Mouse (Mus musculus) hindbrain, embryonic 11.5 days (tissue): Measurements from ENCODE around the gene Cdc42bpg. TPM values are rescaled to one million over a fixed set of nuclear protein-coding genes. Genes with fewer than 3 reads are reported as not detected.

Experiments
- ATAC-seq: fragments of 200-750 bp; cut with Nextera tagmentation; 2 replicates; pipeline ENCODE4 v1.8.0; 2017; ENCODE audit warnings: mild to moderate bottlenecking, moderate TSS enrichment, moderate library complexity; ENCODE audit not compliant: low FRiP score
- DNase-seq: peaks from one replicate; pipeline ENCODE4 v3.0.0-alpha.2; 2015; ENCODE audit warnings: low spot score
- H3K27ac ChIP-seq: fragments of 300-500 bp; sonication (generic); 2 replicates; pipeline ENCODE4 v1.5.1; 2014; ENCODE audit warnings: mild to moderate bottlenecking, low read depth, low read length
- H3K27me3 ChIP-seq: fragments of 300-500 bp; sonication (generic); 2 replicates; pipeline ENCODE4 v1.6.1; 2014; ENCODE audit warnings: mild to moderate bottlenecking, low read length, moderate library complexity, mixed read lengths; ENCODE audit not compliant: control insufficient read depth, insufficient read depth
- H3K36me3 ChIP-seq: fragments of 300-500 bp; sonication (generic); 2 replicates; pipeline ENCODE4 v1.6.1; 2014; ENCODE audit warnings: mild to moderate bottlenecking, low read length, moderate library complexity, mixed read lengths; ENCODE audit not compliant: control insufficient read depth, insufficient read depth
- H3K4me1 ChIP-seq: fragments of 300-500 bp; sonication (generic); replicated peaks from 2 replicates; pipeline ENCODE4 v1.6.1; 2014; ENCODE audit warnings: low read length, mixed read lengths; ENCODE audit not compliant: control insufficient read depth, insufficient read depth
- H3K4me2 ChIP-seq: fragments of 300-500 bp; sonication (generic); replicated peaks from 2 replicates; pipeline ENCODE4 v1.6.1; 2014; ENCODE audit warnings: mild to moderate bottlenecking, low read depth, low read length
- H3K4me3 ChIP-seq: fragments of 300-500 bp; sonication (generic); 2 replicates; pipeline ENCODE4 v1.5.1; 2014; ENCODE audit warnings: low read depth, low read length
- H3K9ac ChIP-seq: fragments of 300-500 bp; sonication (generic); 2 replicates; pipeline ENCODE4 v1.6.1; 2014; ENCODE audit warnings: low read depth, low read length
- H3K9me3 ChIP-seq: fragments of 300-500 bp; sonication (generic); 2 replicates; pipeline ENCODE4 v1.6.1; 2016; ENCODE audit warnings: low read length; ENCODE audit not compliant: control insufficient read depth
- WGBS: fragments of 180-500 bp; shearing (Covaris S2); extraction: QIAGEN DNeasy Blood & Tissue Kit; methylation state at CpG from one replicate; pipeline ENCODE4 v1.1.7; 2014; 5-methylcytosine and 5-hydroxymethylcytosine counted together
- polyA plus RNA-seq: library from polyadenylated mRNA; unstranded; fragments of >200 nt; fragmentation: Nextera tagmentation; extraction: Ambion mirVana; gene quantifications from 2 replicates; pipeline ENCODE4 v1.2.1, GENCODE M21; 2014

Cdc42bpg gene
- polyA plus RNA-seq, result 0.50 and 0.82 TPM in 2 replicates

- no peaks in the 10 kb centered on the region for H3K9me3 ChIP-seq
- no peak within 1 kb of the TSS for H3K27ac ChIP-seq
- no peaks in the 10 kb centered on the region for H3K27me3 ChIP-seq
- H3K4me2 ChIP-seq, result peak within 1 kb of the TSS; percentile 65
- peak; percentile 83 for DNase-seq
- ATAC-seq, result peak; percentile 79
- H3K36me3 ChIP-seq, result no peaks in the 10 kb centered on the region
- H3K9ac ChIP-seq, result peak within 1 kb of the TSS; percentile 35
- H3K4me3 ChIP-seq, result peak within 1 kb of the TSS; percentile 58
- WGBS, result under 1% methylated on average over 25 of the region's 38 CpGs
- no peaks in the 10 kb centered on the region for H3K4me1 ChIP-seq
Measured at GRCm38 (mm10) chr19:6306137-6306551, at the start of gene Cdc42bpg. TSS of gene Cdc42bpg (plus strand) at chr19:6306456.

GRCm38 (mm10) chr19:6260428-6260827 lies 45.8 kb upstream of the Cdc42bpg start:
- no peak overlapping the region for H3K4me2 ChIP-seq
- no peak overlapping the region for H3K4me3 ChIP-seq
- H3K36me3 ChIP-seq, result peaks cover 7% of the 10 kb centered on the region; the same call in 1 of the 2 replicates
- no peaks in the 10 kb centered on the region for H3K4me1 ChIP-seq
- ATAC-seq (no peak), DNase-seq (peak; percentile 31)
- WGBS, result 78% methylated on average over 2 of the region's 2 CpGs
- no peak overlapping the region for H3K9ac ChIP-seq
- no peaks in the 10 kb centered on the region for H3K27me3 ChIP-seq
- no peaks in the 10 kb centered on the region for H3K9me3 ChIP-seq
- no peak overlapping the region for H3K27ac ChIP-seq

- no peak overlapping the region for H3K4me3 ChIP-seq
- WGBS, result 85% methylated on average over 4 of the region's 4 CpGs
- H3K4me2 ChIP-seq, result no peak overlapping the region
- no peaks in the 10 kb centered on the region for H3K4me1 ChIP-seq
- DNase-seq (no peak), ATAC-seq (no peak)
- H3K9me3 ChIP-seq, result no peaks in the 10 kb centered on the region
- H3K9ac ChIP-seq, result no peak overlapping the region
- peaks cover 7% of the 10 kb centered on the region; the same call in 1 of the 2 replicates for H3K36me3 ChIP-seq
- no peak overlapping the region for H3K27ac ChIP-seq
- H3K27me3 ChIP-seq, result no peaks in the 10 kb centered on the region
Measured at GRCm38 (mm10) chr19:6260946-6261345, 45.3 kb upstream of the Cdc42bpg start.

GRCm38 (mm10) chr19:6261379-6261778 lies 44.9 kb upstream of the Cdc42bpg start:
- H3K4me3 ChIP-seq, result no peak overlapping the region
- 94% methylated on average over 14 of the region's 14 CpGs for WGBS
- DNase-seq, result no peak
- peaks cover 7% of the 10 kb centered on the region; the same call in 1 of the 2 replicates for H3K36me3 ChIP-seq
- ATAC-seq, result no peak
- H3K27ac ChIP-seq, result no peak overlapping the region
- no peak overlapping the region for H3K4me2 ChIP-seq
- no peaks in the 10 kb centered on the region for H3K4me1 ChIP-seq
- no peak overlapping the region for H3K9ac ChIP-seq
- no peaks in the 10 kb centered on the region for H3K9me3 ChIP-seq
- H3K27me3 ChIP-seq, result no peaks in the 10 kb centered on the region

GRCm38 (mm10) chr19:6262222-6262621 lies 44.0 kb upstream of the Cdc42bpg start:
- Histone ChIP-seq H3K27me3 (no peaks in the 10 kb centered on the region), H3K4me2 (no peak overlapping the region), H3K4me3 (no peak overlapping the region), H3K36me3 (peaks cover 7% of the 10 kb centered on the region; the same call in 1 of the 2 replicates), H3K27ac (no peak overlapping the region), H3K9ac (no peak overlapping the region), H3K9me3 (no peaks in the 10 kb centered on the region), H3K4me1 (no peaks in the 10 kb centered on the region)
- 54% methylated on average over 7 of the region's 7 CpGs for WGBS
- ATAC-seq, result no peak
- DNase-seq, result peak; percentile 79

- no peak overlapping the region for H3K4me2 ChIP-seq
- H3K9me3 ChIP-seq, result no peaks in the 10 kb centered on the region
- peaks cover 7% of the 10 kb centered on the region; the same call in 1 of the 2 replicates for H3K36me3 ChIP-seq
- no peaks in the 10 kb centered on the region for H3K27me3 ChIP-seq
- no peak overlapping the region for H3K4me3 ChIP-seq
- ATAC-seq, result no peak
- H3K9ac ChIP-seq, result no peak overlapping the region
- no peaks in the 10 kb centered on the region for H3K4me1 ChIP-seq
- no peak overlapping the region for H3K27ac ChIP-seq
- no peak for DNase-seq
- 90% methylated on average over 8 of the region's 8 CpGs for WGBS
Measured at GRCm38 (mm10) chr19:6262839-6263433, 43.3 kb upstream of the Cdc42bpg start.

GRCm38 (mm10) chr19:6264200-6264599 lies 42.1 kb upstream of the Cdc42bpg start:
- no peaks in the 10 kb centered on the region for H3K9me3 ChIP-seq
- no peaks in the 10 kb centered on the region for H3K4me1 ChIP-seq
- no peak overlapping the region for H3K9ac ChIP-seq
- no peak overlapping the region for H3K4me2 ChIP-seq
- ATAC-seq (no peak), DNase-seq (no peak)
- H3K4me3 ChIP-seq, result no peak overlapping the region
- H3K36me3 ChIP-seq, result peaks cover 3% of the 10 kb centered on the region; the same call in 1 of the 2 replicates
- no peak overlapping the region for H3K27ac ChIP-seq
- WGBS, result 79% methylated on average over 9 of the region's 9 CpGs
- no peaks in the 10 kb centered on the region for H3K27me3 ChIP-seq

GRCm38 (mm10) chr19:6264945-6265344 lies 41.3 kb upstream of the Cdc42bpg start:
- 92% methylated on average over 8 of the region's 8 CpGs for WGBS
- Histone ChIP-seq H3K9me3 (no peaks in the 10 kb centered on the region), H3K9ac (no peak overlapping the region), H3K4me1 (no peaks in the 10 kb centered on the region), H3K36me3 (peaks cover 3% of the 10 kb centered on the region; the same call in 1 of the 2 replicates), H3K27ac (no peak overlapping the region), H3K4me2 (no peak overlapping the region), H3K4me3 (no peak overlapping the region), H3K27me3 (no peaks in the 10 kb centered on the region)
- DNase-seq, result no peak
- no peak for ATAC-seq

- Histone ChIP-seq H3K9me3 (no peaks in the 10 kb centered on the region), H3K4me2 (no peak overlapping the region), H3K27me3 (no peaks in the 10 kb centered on the region), H3K27ac (no peak overlapping the region), H3K4me3 (no peak overlapping the region), H3K4me1 (no peaks in the 10 kb centered on the region), H3K9ac (no peak overlapping the region), H3K36me3 (peaks cover 3% of the 10 kb centered on the region; the same call in 1 of the 2 replicates)
- DNase-seq (no peak), ATAC-seq (no peak)
- 67% methylated on average over 6 of the region's 6 CpGs for WGBS
Measured at GRCm38 (mm10) chr19:6265727-6266182, 40.5 kb upstream of the Cdc42bpg start.
